Mouse (Mus musculus) lung, postnatal 0 days (tissue): ENCODE results near the gene Abcg8. TPM values are rescaled to one million over a fixed set of nuclear protein-coding genes. Genes with fewer than 3 reads are reported as not detected.

ENCODE experiments used
- ATAC-seq: fragments of 200-750 bp; cut with Nextera tagmentation; 2 replicates; pipeline ENCODE4 v1.8.0; 2017; ENCODE audit warnings: moderate library complexity
- DNase-seq: peaks from one replicate; pipeline ENCODE4 v3.0.0-alpha.2; 2016; ENCODE audit warnings: low spot score
- H3K27ac ChIP-seq: fragments of 300-500 bp; sonication (generic); 2 replicates; pipeline ENCODE4 v1.5.1; 2014; ENCODE audit warnings: antibody characterized with exemption, mild to moderate bottlenecking, low read length, mixed read lengths
- H3K27me3 ChIP-seq: fragments of 300-500 bp; sonication (generic); replicated peaks from 2 replicates; pipeline ENCODE4 v1.6.1; 2014; ENCODE audit warnings: low read length, mixed read lengths; ENCODE audit not compliant: insufficient read depth
- H3K36me3 ChIP-seq: fragments of 300-500 bp; sonication (generic); 2 replicates; pipeline ENCODE4 v1.6.1; 2014; ENCODE audit warnings: low read length, mixed read lengths; ENCODE audit not compliant: insufficient read depth
- H3K4me1 ChIP-seq: fragments of 300-500 bp; sonication (generic); 2 replicates; pipeline ENCODE4 v1.6.1; 2014; ENCODE audit warnings: antibody characterized with exemption, low read depth, low read length, mixed read lengths; ENCODE audit not compliant: insufficient read depth
- H3K4me2 ChIP-seq: fragments of 300-500 bp; sonication (generic); replicated peaks from 2 replicates; pipeline ENCODE4 v1.6.1; 2014; ENCODE audit warnings: low read depth, mild to moderate bottlenecking, low read length, moderate library complexity, mixed read lengths
- H3K4me3 ChIP-seq: fragments of 300-500 bp; sonication (generic); 2 replicates; pipeline ENCODE4 v1.5.1; 2014; ENCODE audit warnings: low read depth, low read length
- H3K9ac ChIP-seq: fragments of 300-500 bp; sonication (generic); replicated peaks from 2 replicates; pipeline ENCODE4 v1.6.1; 2014; ENCODE audit warnings: low read depth, mild to moderate bottlenecking
- H3K9me3 ChIP-seq: fragments of 300-500 bp; sonication (generic); 2 replicates; pipeline ENCODE4 v1.6.1; 2016; ENCODE audit warnings: low read length, mixed read lengths
- CTCF ChIP-seq: IDR thresholded peaks from 2 replicates; pipeline ENCODE4 v1.5.1; 2016; ENCODE audit warnings: antibody characterized with exemption, mild to moderate bottlenecking
- EP300 ChIP-seq: IDR thresholded peaks from 2 replicates; pipeline ENCODE4 v1.6.1; 2016; ENCODE audit warnings: antibody characterized with exemption, mild to moderate bottlenecking, control low read depth
- WGBS: fragments of 180-500 bp; shearing (Covaris S2); extraction: QIAGEN DNeasy Blood & Tissue Kit; methylation state at CpG from one replicate; pipeline ENCODE4 v1.1.7; 2014; 5-methylcytosine and 5-hydroxymethylcytosine counted together
- polyA plus RNA-seq: library from polyadenylated mRNA; unstranded; fragments of >200 nt; fragmentation: Nextera tagmentation; extraction: Ambion mirVana; gene quantifications from 2 replicates; pipeline ENCODE4 v1.2.1, GENCODE M21; 2015

The Abcg8 gene
- polyA plus RNA-seq, 1 experiment from 2014 or later: not detected

DNA sequence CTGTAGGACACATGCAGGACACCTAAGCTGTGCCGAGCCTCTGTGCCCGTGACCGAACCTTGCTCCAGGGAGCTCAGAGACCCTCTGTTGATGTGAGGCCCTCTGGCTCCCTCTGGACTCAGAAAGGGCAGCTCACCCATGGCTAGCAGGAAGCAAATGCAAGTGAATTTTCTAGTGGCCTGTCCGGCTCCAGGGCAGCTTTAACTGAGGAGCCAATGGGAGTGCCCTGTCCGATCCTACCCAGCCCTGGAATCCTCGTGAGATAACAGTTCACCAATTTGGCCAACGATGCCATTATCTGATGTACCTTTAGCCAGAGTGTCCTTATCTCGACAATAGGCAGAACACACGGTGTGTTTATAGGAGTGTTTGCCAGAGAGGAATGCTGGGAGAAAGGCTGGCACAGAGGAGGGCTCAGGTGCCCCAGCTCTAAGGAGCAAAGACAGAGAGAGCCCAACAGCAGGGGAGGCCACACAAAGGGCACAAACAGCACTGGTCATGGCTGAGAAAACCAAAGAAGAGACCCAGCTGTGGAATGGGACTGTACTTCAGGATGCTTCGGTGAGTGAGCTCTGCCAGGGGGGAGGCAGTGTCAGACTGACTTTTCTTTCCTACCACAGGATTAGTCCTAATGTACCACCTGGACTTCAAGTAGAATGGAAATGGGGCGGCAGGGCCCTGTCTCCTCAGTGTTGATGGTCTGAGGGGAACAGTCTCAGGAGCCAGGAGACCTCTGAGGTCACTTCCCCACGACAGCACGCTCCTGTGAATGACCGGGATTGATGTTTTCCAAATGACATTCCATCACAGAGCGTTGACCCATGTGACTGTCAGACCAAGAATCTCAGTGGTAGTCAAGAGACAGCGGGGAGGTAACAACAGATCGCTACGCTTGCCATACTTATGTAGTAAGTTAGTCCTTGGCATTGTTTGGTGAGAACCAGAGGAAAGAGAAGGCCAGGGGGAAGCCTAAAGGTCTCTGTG, 6.9 kb downstream of the Abcg8 start, which contains the start of gene Abcg5:
TSS of gene Abcg5 (minus strand) at position 278 of the 984 bp plus-strand sequence.
- no peak for ATAC-seq
- Histone ChIP-seq H3K9ac (no peak within 1 kb of the TSS), H3K4me3 (no peak within 1 kb of the TSS), H3K36me3 (no peaks in the 10 kb centered on the region), H3K27me3 (no peaks in the 10 kb centered on the region), H3K27ac (no peak within 1 kb of the TSS), H3K4me2 (no peak within 1 kb of the TSS), H3K4me1 (no peaks in the 10 kb centered on the region), H3K9me3 (no peaks in the 10 kb centered on the region)
- WGBS: 67% methylated on average over 18 of the region's 18 CpGs
- TF ChIP-seq CTCF (no peak), EP300 (no peak)
- no peak for DNase-seq

DNA sequence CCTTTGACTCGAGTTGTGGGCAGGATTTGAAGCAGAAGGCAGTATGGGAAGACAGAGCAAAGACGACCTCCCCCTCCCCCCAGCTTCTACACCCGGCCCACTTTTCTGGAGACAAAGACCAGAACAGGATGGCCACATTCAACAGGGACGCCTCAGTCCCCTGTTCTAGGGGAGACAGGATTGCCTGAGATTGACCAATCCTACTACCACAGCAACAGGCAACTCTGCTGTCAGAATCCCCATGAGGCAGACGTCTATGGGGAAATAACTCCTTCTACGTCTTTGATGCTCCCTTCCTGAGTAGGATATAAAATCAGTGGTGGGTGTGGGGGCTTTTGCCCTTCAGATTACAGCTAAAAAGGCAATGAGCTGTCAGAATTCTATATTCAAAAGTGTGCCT, 8.2 kb downstream of the Abcg8 start:
- ATAC-seq (no peak), DNase-seq (no peak)
- no peaks in the 10 kb centered on the region for H3K4me1 ChIP-seq
- WGBS: 44% methylated on average over 6 of the region's 6 CpGs
- H3K9ac ChIP-seq: no peak overlapping the region
- no peak overlapping the region for H3K4me2 ChIP-seq
- no peaks in the 10 kb centered on the region for H3K27me3 ChIP-seq
- H3K4me3 ChIP-seq: no peak overlapping the region
- TF ChIP-seq EP300 (no peak), CTCF (no peak)
- no peaks in the 10 kb centered on the region for H3K9me3 ChIP-seq
- no peak overlapping the region for H3K27ac ChIP-seq
- H3K36me3 ChIP-seq: no peaks in the 10 kb centered on the region

DNA sequence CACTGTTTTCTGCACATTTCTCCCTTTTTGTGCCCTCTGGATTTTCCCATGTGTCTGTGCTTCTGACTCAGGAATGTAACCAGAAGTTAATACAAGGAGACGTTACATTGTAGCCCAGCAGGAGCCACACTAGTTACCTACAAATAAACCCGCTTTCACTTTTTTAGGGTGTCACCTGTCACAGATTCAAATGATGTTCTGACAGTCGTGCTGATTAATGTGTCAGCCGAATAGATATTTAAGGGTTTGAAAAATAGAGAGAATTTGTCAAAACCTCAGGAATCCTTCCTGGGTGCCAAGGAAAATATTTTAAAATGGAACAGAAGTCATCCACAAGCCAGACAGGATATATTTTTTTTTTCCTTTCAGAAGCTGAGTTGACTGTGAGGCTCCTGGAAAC, 9.2 kb downstream of the Abcg8 start:
- no peak for TF ChIP-seq CTCF
- no peak for TF ChIP-seq EP300
- Histone ChIP-seq H3K27ac (no peak overlapping the region), H3K4me1 (no peaks in the 10 kb centered on the region), H3K27me3 (no peaks in the 10 kb centered on the region), H3K4me2 (no peak overlapping the region), H3K9ac (no peak overlapping the region), H3K4me3 (no peak overlapping the region), H3K9me3 (no peaks in the 10 kb centered on the region), H3K36me3 (no peaks in the 10 kb centered on the region)
- WGBS: 75% methylated on average over 4 of the region's 4 CpGs
- ATAC-seq: no peak
- no peak for DNase-seq

DNA sequence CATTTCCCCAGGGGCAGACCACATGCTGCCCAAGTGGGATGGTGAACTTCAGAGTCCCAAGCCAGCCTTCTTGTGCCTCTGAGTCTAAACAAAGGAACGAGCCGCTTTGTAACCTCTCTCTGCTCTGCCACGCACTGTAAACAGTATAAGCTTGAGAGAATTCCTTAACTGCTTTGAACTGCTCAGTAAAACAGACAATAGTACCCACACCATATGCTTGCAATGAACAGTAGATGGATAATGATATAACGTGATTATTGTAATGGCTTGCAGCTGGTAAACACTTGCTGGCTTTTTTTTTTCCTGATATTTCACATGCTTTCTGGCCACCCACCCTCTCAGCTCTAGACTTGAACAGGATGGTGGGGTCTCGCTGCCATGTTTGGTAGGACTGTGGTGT, 11.9 kb downstream of the Abcg8 start:
- no peaks in the 10 kb centered on the region for H3K4me1 ChIP-seq
- no peaks in the 10 kb centered on the region for H3K27me3 ChIP-seq
- no peaks in the 10 kb centered on the region for H3K9me3 ChIP-seq
- H3K4me3 ChIP-seq: no peak overlapping the region
- TF ChIP-seq EP300 (no peak), CTCF (no peak)
- H3K4me2 ChIP-seq: no peak overlapping the region
- H3K36me3 ChIP-seq: no peaks in the 10 kb centered on the region
- WGBS: 46% methylated on average over 5 of the region's 5 CpGs
- H3K9ac ChIP-seq: no peak overlapping the region
- no peak overlapping the region for H3K27ac ChIP-seq
- DNase-seq (no peak), ATAC-seq (no peak)

DNA sequence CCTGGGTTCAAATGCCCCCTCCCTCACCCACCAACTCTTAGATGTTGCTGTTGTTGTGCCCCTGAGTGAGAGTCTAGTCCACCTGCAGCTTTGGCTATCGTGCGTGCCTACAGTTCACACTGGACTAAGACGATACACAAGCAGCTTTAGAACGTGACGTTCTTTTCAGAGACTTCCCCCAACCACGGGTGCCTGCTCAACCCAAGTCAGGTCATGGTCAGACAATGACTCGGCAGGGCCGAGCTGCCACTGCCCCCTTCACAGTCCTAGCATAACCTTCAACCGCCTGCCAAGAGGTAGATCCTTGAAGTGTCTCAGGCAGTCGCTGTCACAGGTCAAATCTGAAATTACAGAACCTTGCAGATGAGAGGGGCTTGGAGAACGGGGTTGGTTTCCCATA, 12.7 kb downstream of the Abcg8 start:
- ATAC-seq: no peak
- H3K9ac ChIP-seq: no peak overlapping the region
- DNase-seq: no peak
- WGBS: 80% methylated on average over 11 of the region's 11 CpGs
- H3K36me3 ChIP-seq: no peaks in the 10 kb centered on the region
- H3K4me2 ChIP-seq: no peak overlapping the region
- H3K27me3 ChIP-seq: no peaks in the 10 kb centered on the region
- H3K27ac ChIP-seq: no peak overlapping the region
- H3K9me3 ChIP-seq: no peaks in the 10 kb centered on the region
- no peaks in the 10 kb centered on the region for H3K4me1 ChIP-seq
- no peak overlapping the region for H3K4me3 ChIP-seq
- TF ChIP-seq CTCF (no peak), EP300 (no peak)

DNA sequence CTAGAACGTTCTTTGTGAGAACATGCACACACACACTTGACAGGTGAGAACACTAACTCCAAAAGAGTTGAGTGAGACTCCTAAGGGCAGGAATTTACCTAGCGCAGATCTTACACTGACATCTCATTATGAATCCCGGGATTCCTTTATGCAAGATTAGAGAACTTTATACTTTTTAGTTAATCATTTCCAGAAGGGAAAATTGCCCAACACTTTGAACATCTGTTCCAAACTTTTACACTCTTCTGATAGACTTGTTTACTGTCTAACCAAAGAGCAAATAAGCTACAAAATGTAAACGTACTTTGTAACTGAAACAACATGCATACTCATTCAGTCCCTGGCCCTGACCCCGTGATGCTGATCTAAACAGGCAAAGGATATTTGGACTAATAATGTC, 13.2 kb downstream of the Abcg8 start:
- WGBS: 42% methylated on average over 5 of the region's 5 CpGs
- no peak overlapping the region for H3K4me2 ChIP-seq
- no peak for TF ChIP-seq EP300
- no peak for TF ChIP-seq CTCF
- no peak overlapping the region for H3K9ac ChIP-seq
- DNase-seq (no peak), ATAC-seq (no peak)
- no peaks in the 10 kb centered on the region for H3K9me3 ChIP-seq
- no peaks in the 10 kb centered on the region for H3K27me3 ChIP-seq
- H3K27ac ChIP-seq: no peak overlapping the region
- no peak overlapping the region for H3K4me3 ChIP-seq
- no peaks in the 10 kb centered on the region for H3K4me1 ChIP-seq
- H3K36me3 ChIP-seq: no peaks in the 10 kb centered on the region
